Mouse (Mus musculus) lung, embryonic 14.5 days (tissue): ENCODE results near the gene B3gntl1. TPM values are rescaled to one million over a fixed set of nuclear protein-coding genes. Genes with fewer than 3 reads are reported as not detected.

Experiments used
- ATAC-seq: fragments of 200-750 bp; cut with Nextera tagmentation; 2 replicates; pipeline ENCODE4 v1.8.0; 2017; ENCODE audit warnings: mild to moderate bottlenecking, moderate TSS enrichment, moderate library complexity; ENCODE audit not compliant: insufficient read depth
- DNase-seq: peaks from one replicate; pipeline ENCODE4 v3.0.0-alpha.2; 2015
- H3K27ac ChIP-seq: fragments of 300-500 bp; sonication (generic); 2 replicates; pipeline ENCODE4 v1.5.1; 2014; ENCODE audit warnings: low read depth, mild to moderate bottlenecking, moderate library complexity
- H3K27me3 ChIP-seq: fragments of 300-500 bp; sonication (generic); 2 replicates; pipeline ENCODE4 v1.6.1; 2014; ENCODE audit warnings: low read length, control low read depth; ENCODE audit not compliant: insufficient read depth
- H3K36me3 ChIP-seq: fragments of 300-500 bp; sonication (generic); 2 replicates; pipeline ENCODE4 v1.6.1; 2014; ENCODE audit warnings: control low read depth; ENCODE audit not compliant: insufficient read depth
- H3K4me1 ChIP-seq: fragments of 300-500 bp; sonication (generic); 2 replicates; pipeline ENCODE4 v1.6.1; 2014; ENCODE audit warnings: antibody characterized with exemption, control low read depth; ENCODE audit not compliant: insufficient read depth
- H3K4me2 ChIP-seq: fragments of 300-500 bp; sonication (generic); 2 replicates; pipeline ENCODE4 v1.6.1; 2014; ENCODE audit warnings: mild to moderate bottlenecking
- H3K4me3 ChIP-seq: fragments of 300-500 bp; sonication (generic); 2 replicates; pipeline ENCODE4 v1.5.1; 2014; ENCODE audit warnings: low read depth, low read length
- H3K9ac ChIP-seq: fragments of 300-500 bp; sonication (generic); 2 replicates; pipeline ENCODE4 v1.6.1; 2014
- H3K9me3 ChIP-seq: fragments of 300-500 bp; sonication (generic); 2 replicates; pipeline ENCODE4 v1.6.1; 2016; ENCODE audit warnings: low read depth, low read length, control low read depth
- CTCF ChIP-seq: IDR thresholded peaks from 2 replicates; pipeline ENCODE4 v1.5.1; 2016; ENCODE audit warnings: antibody characterized with exemption, low read depth
- WGBS: fragments of 180-500 bp; shearing (Covaris S2); extraction: QIAGEN DNeasy Blood & Tissue Kit; methylation state at CpG from one replicate; pipeline ENCODE4 v1.1.7; 2014; 5-methylcytosine and 5-hydroxymethylcytosine counted together
- polyA plus RNA-seq: library from polyadenylated mRNA; unstranded; fragments of >200 nt; fragmentation: Nextera tagmentation; extraction: Ambion mirVana; gene quantifications from 2 replicates; pipeline ENCODE4 v1.2.1, GENCODE M21; 2014

B3gntl1 gene
- polyA plus RNA-seq = 7.3 and 8.0 TPM in 2 replicates

DNA sequence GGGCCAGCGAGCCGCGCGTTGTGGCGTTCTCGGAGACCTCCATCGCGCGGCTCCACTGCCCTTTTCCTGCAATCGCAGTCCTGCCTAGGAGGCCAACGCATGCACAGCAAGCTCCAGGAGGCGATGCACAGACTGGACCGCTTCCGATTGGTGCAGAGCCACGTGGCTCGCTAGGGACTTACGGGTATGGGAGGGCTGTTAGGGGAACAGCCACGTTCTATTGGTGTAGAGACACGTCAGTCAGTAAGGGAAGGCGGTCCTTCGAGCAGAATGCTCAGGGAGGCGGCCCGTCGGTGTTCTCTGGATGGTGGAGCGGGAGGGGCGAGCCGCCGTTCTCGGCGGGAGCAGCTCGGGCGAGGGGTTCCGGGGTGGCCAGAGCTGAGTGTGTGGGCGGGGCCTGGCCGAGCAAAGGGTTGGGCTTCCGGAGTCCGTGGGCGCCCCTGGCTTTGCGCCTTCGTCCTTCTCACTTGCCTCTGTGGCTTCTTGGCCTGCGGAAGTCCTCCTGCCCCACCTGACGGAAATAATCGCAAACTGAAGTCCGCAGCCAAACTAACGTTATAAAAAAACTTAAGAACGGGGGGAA lies at the start of gene B3gntl1:
TSS of gene B3gntl1 (minus strand) at position 164 of the 583 bp plus-strand sequence.
- Histone ChIP-seq H3K4me1 (no peaks in the 10 kb centered on the region), H3K36me3 (peaks cover 6% of the 10 kb centered on the region; the same call in 1 of the 2 replicates), H3K4me2 (peak within 1 kb of the TSS; percentile 73), H3K4me3 (peak within 1 kb of the TSS; percentile 69), H3K27me3 (no peaks in the 10 kb centered on the region), H3K27ac (peak within 1 kb of the TSS; percentile 92), H3K9me3 (no peaks in the 10 kb centered on the region), H3K9ac (peak within 1 kb of the TSS; percentile 72)
- no peak; the same call in 1 of the 2 replicates for TF ChIP-seq CTCF
- DNase-seq (peak; percentile 100), ATAC-seq (peak; percentile 100)
- under 1% methylated on average over 46 of the region's 46 CpGs for WGBS

GRCm38 (mm10) chr11:121722434-121722833 lies 49.5 kb upstream of the B3gntl1 start:
- TF ChIP-seq CTCF = no peak

DNA sequence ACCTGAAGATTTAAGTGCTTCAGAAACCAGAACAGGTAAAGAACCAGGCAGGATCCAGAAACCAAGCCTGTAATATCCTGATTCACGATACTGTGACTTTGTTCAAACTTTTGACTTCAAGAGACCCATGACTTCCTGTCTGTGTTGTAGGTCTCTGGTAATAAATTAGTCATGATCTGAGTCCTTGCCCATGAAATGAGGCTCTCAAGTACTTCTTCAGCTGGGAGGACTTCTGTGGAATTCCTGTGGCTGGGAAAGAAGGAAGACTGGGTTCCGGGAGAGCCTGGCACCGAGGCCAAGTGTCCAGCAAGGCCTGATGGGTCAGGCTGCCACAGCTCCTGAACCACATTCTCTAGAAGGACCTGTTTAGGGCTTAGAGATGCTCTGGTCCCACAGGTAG lies 47.8 kb upstream of the B3gntl1 start:
- H3K27me3 ChIP-seq = no peaks in the 10 kb centered on the region
- H3K4me1 ChIP-seq = no peaks in the 10 kb centered on the region
- 64% methylated on average over 3 of the region's 3 CpGs for WGBS
- H3K4me2 ChIP-seq = no peak overlapping the region
- peaks cover 3% of the 10 kb centered on the region; the same call in 1 of the 2 replicates for H3K36me3 ChIP-seq
- ATAC-seq (no peak), DNase-seq (no peak)
- H3K27ac ChIP-seq = no peak overlapping the region
- no peak for TF ChIP-seq CTCF
- no peak overlapping the region for H3K4me3 ChIP-seq
- H3K9ac ChIP-seq = no peak overlapping the region
- H3K9me3 ChIP-seq = no peaks in the 10 kb centered on the region

More at GRCm38 (mm10) chr11:121722434-121722833, 49.5 kb upstream of the B3gntl1 start:
- no peak for ATAC-seq
- Histone ChIP-seq H3K9ac (no peak overlapping the region), H3K9me3 (no peaks in the 10 kb centered on the region), H3K4me3 (no peak overlapping the region), H3K27me3 (no peaks in the 10 kb centered on the region), H3K36me3 (no peaks in the 10 kb centered on the region), H3K27ac (no peak overlapping the region), H3K4me1 (no peaks in the 10 kb centered on the region), H3K4me2 (no peak overlapping the region)
- DNase-seq = no peak
- WGBS = 69% methylated on average over 2 of the region's 2 CpGs

GRCm38 (mm10) chr11:121717724-121718123 lies 44.8 kb upstream of the B3gntl1 start:
- ATAC-seq = peak; percentile 70
- Histone ChIP-seq H3K4me1 (no peaks in the 10 kb centered on the region), H3K36me3 (peaks cover 11% of the 10 kb centered on the region; the same call in 1 of the 2 replicates), H3K9me3 (no peaks in the 10 kb centered on the region), H3K4me2 (no peak overlapping the region), H3K4me3 (no peak overlapping the region), H3K9ac (no peak overlapping the region), H3K27ac (0 out of 2 replicates have a peak overlapping the region, but pooled peaks have one; percentile 18), H3K27me3 (no peaks in the 10 kb centered on the region)
- peak; percentile 44 for DNase-seq
- no peak for TF ChIP-seq CTCF
- WGBS = 40% methylated on average over 6 of the region's 6 CpGs

DNA sequence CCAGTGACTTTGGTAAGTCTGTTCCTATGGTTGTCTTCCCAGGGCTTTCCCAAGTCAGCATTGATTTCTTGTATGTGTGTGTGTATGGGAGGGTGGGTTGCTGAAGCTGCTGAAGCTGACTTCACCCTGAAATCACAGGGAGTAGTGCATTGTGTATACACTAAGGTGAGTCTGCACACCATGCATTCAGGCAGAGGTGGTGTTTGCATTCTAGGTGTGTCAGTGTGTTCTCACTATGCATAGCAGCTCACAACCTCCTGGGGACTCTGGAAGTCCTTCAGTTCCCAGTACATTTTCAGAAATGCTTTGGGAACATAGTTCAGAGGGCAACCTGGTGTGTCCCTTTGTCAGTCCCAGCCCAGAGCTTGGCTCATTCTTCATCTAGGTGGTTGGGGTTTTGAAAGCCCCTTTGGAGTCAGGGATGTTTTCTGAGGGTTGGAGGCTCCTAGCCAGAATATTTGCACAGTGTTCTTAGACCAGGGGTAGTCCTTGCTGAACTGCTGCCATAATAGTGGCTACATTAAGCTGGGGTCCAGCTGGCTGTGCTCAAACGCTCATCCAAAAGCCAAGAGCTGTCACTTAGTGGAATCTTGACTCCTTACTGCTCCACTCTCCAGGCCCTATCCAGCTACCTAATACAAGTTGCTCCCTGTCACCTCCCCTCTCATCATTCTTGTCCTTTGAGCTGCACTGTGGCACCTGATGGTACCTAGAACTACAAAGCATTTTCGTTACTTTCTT lies 42.0 kb upstream of the B3gntl1 start:
- Histone ChIP-seq H3K4me3 (no peak overlapping the region), H3K9me3 (no peaks in the 10 kb centered on the region), H3K4me2 (no peak overlapping the region), H3K4me1 (no peaks in the 10 kb centered on the region), H3K27me3 (no peaks in the 10 kb centered on the region), H3K27ac (no peak overlapping the region), H3K9ac (no peak overlapping the region), H3K36me3 (peaks cover 11% of the 10 kb centered on the region; the same call in 1 of the 2 replicates)
- ATAC-seq = no peak
- peak; percentile 70 for DNase-seq
- TF ChIP-seq CTCF = no peak
- WGBS = 77% methylated on average over 2 of the region's 2 CpGs

GRCm38 (mm10) chr11:121713569-121713968 lies 40.6 kb upstream of the B3gntl1 start:
- Histone ChIP-seq H3K27me3 (no peaks in the 10 kb centered on the region), H3K9ac (no peak overlapping the region), H3K4me1 (no peaks in the 10 kb centered on the region), H3K36me3 (peaks cover 11% of the 10 kb centered on the region; the same call in 1 of the 2 replicates), H3K9me3 (no peaks in the 10 kb centered on the region), H3K4me3 (no peak overlapping the region), H3K27ac (no peak overlapping the region), H3K4me2 (no peak overlapping the region)
- WGBS = 82% methylated on average over 2 of the region's 2 CpGs
- ATAC-seq (no peak), DNase-seq (no peak)
- TF ChIP-seq CTCF = no peak

GRCm38 (mm10) chr11:121712987-121713386 lies 40.0 kb upstream of the B3gntl1 start:
- peak; percentile 43; the same call in 1 of the 2 replicates for ATAC-seq
- WGBS = 69% methylated on average over 6 of the region's 6 CpGs
- H3K9me3 ChIP-seq = no peaks in the 10 kb centered on the region
- no peaks in the 10 kb centered on the region for H3K4me1 ChIP-seq
- TF ChIP-seq CTCF = no peak
- H3K4me2 ChIP-seq = no peak overlapping the region
- no peaks in the 10 kb centered on the region for H3K27me3 ChIP-seq
- no peak overlapping the region for H3K9ac ChIP-seq
- DNase-seq = peak; percentile 56
- no peak overlapping the region for H3K4me3 ChIP-seq
- H3K36me3 ChIP-seq = peaks cover 11% of the 10 kb centered on the region; the same call in 1 of the 2 replicates
- peak overlapping the region; percentile 33; the same call in 1 of the 2 replicates for H3K27ac ChIP-seq
